Mouse (Mus musculus) G1E (cell line): Measurements from ENCODE around the gene Polg2.

Experiments
- CTCF ChIP-seq: IDR thresholded peaks from 2 replicates; pipeline ENCODE4 v1.5.1; 2012; ENCODE audit warnings: low read depth, low read length, inconsistent platforms, mixed read lengths
- GATA1 ChIP-seq: IDR thresholded peaks from 2 replicates; pipeline ENCODE4 v1.6.1; 2012; ENCODE audit warnings: borderline replicate concordance, low read length, inconsistent platforms, mixed read lengths
- POLR2AphosphoS5 ChIP-seq: IDR thresholded peaks from 2 replicates; pipeline ENCODE4 v1.6.1; 2012; ENCODE audit warnings: low read depth, low read length, inconsistent platforms; ENCODE audit not compliant: insufficient replicate concordance
- TAL1 ChIP-seq: conservative IDR thresholded peaks from 2 replicates; pipeline ENCODE4 v1.6.1; 2012; ENCODE audit warnings: low read depth, low read length, inconsistent platforms, mixed read lengths

DNA sequence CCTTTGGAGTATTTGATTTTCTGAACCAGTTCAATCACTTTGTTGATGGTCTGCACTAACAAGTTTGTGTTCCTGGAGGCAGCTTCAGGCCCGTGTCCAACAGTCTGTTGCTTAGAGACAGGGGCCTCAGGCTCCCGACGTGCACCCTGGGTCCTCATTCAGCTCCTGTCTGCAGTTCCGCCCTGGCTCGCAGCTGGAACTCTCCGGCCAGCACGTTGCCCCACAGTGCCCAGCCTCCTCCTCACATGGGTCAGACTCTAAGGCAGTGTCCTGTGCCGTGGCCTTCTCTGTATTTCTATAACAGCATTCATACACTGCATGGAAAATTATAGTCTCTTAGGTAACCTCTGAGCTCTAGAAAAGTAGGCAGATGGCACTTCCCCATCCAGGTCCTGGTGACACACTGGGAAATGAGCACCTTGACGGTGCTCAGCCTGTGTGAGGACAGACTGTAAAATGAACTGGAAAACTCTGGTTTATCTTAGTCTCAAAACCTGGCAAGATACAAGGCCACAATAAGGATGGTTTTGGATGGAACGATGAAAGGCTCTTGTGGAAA, 22.8 kb upstream of the Polg2 start:
- TF ChIP-seq TAL1 = no peak
- no peak for TF ChIP-seq CTCF
- no peak for TF ChIP-seq GATA1
- no peak for TF ChIP-seq POLR2AphosphoS5
